ENCODE assay signal across 10 mouse cellular contexts in the genomic region with DNA sequence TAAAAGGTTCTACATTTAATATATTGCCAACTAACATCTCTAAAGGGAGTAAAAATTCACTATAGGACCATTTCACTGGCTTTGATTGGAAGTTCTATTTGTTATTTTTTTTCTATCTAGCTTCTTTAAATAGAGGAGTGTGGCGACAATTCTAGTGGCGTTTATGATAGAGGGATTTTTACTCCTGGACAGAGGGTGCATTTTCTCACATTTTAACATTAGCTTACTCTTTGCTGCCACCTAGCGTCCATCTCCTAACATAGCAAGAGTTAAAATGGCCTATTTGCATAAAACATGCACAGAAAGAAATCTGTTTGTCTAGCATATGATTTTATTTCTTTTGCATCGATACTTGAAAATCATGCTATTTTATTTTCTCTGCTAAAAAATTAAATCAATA.
DNase-seq lines count a peak whose midpoint lies in the region; ATAC-seq and TF ChIP-seq lines count a peak whose summit lies in the region.
"Had no signal": no experiment of that assay in that cellular context is flagged by ENCODE, and none has a peak within 500 bp of the region (broad histone marks: within the 10 kb centered on the region; RNA-seq: fewer than 3 reads in every experiment).

No protein-coding gene starts in this region.

- no peak overlapping the region for H3K9ac ChIP-seq in lung, embryonic 14.5 days
- no peak overlapping the region for H3K9ac ChIP-seq in stomach, postnatal 0 days (ENCODE audit: low read length)
- H3K9ac ChIP-seq: limb, embryonic 12.5 days; stomach, embryonic 15.5 days had no signal

- no peak for TF ChIP-seq EP300 in stomach, postnatal 0 days (optimal IDR thresholded peaks at IDR 0.05)

- WGBS in forebrain, embryonic 10.5 days: 13% methylated on average over 4 of the region's 4 CpGs
- whole genome bisulfite sequencing in lung, embryonic 14.5 days: 2% methylated on average over 4 of the region's 4 CpGs
- 7% methylated on average over 4 of the region's 4 CpGs for WGBS in stomach, postnatal 0 days

- peak; percentile 1 to 4 for DNase-seq in kidney, adult 8-10 months
- no peak for DNase-seq in kidney, adult 18-20 months
- DNase-seq in CD4-positive, CD25-positive, alpha-beta regulatory T cell, adult 2 months (ENCODE audit: low read depth, low spot score): peak; percentile 34
- peak; percentile 54 for DNase-seq in R1 (ENCODE audit: low read depth, low spot score)
- DNase-seq in forebrain, embryonic 10.5 days (ENCODE audit: extremely low spot score, low spot score): peak; percentile 17
- peak; percentile 82 for DNase-seq in lung, embryonic 14.5 days
- DNase-seq in stomach, postnatal 0 days (ENCODE audit: low spot score): no peak
- DNase-seq in T-cell, adult 2 months (ENCODE audit: low spot score): no peak

- H3K9me3 ChIP-seq in forebrain, embryonic 10.5 days: no peaks in the 10 kb centered on the region
- H3K9me3 ChIP-seq in lung, embryonic 14.5 days (ENCODE audit: low read depth, low read length): no peaks in the 10 kb centered on the region
- H3K9me3 ChIP-seq in stomach, postnatal 0 days (ENCODE audit: control insufficient read depth, low read length): no peaks in the 10 kb centered on the region
- H3K9me3 ChIP-seq: limb, embryonic 12.5 days; stomach, embryonic 15.5 days had no signal

- H3K4me1 ChIP-seq in forebrain, embryonic 10.5 days: no peaks in the 10 kb centered on the region
- H3K4me1 ChIP-seq in lung, embryonic 14.5 days (ENCODE audit: insufficient read depth): no peaks in the 10 kb centered on the region
- no peaks in the 10 kb centered on the region for H3K4me1 ChIP-seq in stomach, postnatal 0 days (replicated peaks; ENCODE audit: control insufficient read depth, insufficient read depth)
- H3K4me1 ChIP-seq: limb, embryonic 12.5 days; stomach, embryonic 15.5 days had no signal

- H3K27ac ChIP-seq in forebrain, embryonic 10.5 days: no peak overlapping the region
- H3K27ac ChIP-seq in lung, embryonic 14.5 days (ENCODE audit: low read depth): no peak overlapping the region
- H3K27ac ChIP-seq in stomach, postnatal 0 days (replicated peaks): no peak overlapping the region
- H3K27ac ChIP-seq: limb, embryonic 12.5 days; stomach, embryonic 15.5 days had no signal

- no peak for ATAC-seq in lung, embryonic 14.5 days (ENCODE audit: insufficient read depth)
- ATAC-seq in stomach, postnatal 0 days (ENCODE audit: low FRiP score, low TSS enrichment): no peak

- no peaks in the 10 kb centered on the region for H3K27me3 ChIP-seq in forebrain, embryonic 10.5 days (ENCODE audit: poor library complexity, severe bottlenecking)
- H3K27me3 ChIP-seq in lung, embryonic 14.5 days (ENCODE audit: insufficient read depth, low read length): no peaks in the 10 kb centered on the region
- no peaks in the 10 kb centered on the region for H3K27me3 ChIP-seq in stomach, postnatal 0 days (ENCODE audit: control insufficient read depth, insufficient read depth, low read length)
- H3K27me3 ChIP-seq: limb, embryonic 12.5 days; stomach, embryonic 15.5 days had no signal

- H3K4me2 ChIP-seq in lung, embryonic 14.5 days: no peak overlapping the region
- no peak overlapping the region for H3K4me2 ChIP-seq in stomach, postnatal 0 days (replicated peaks; ENCODE audit: low read depth)
- H3K4me2 ChIP-seq: limb, embryonic 12.5 days; stomach, embryonic 15.5 days had no signal

- no peak overlapping the region for H3K4me3 ChIP-seq in forebrain, embryonic 10.5 days
- H3K4me3 ChIP-seq in lung, embryonic 14.5 days (ENCODE audit: low read depth, low read length): no peak overlapping the region
- no peak overlapping the region for H3K4me3 ChIP-seq in stomach, postnatal 0 days (ENCODE audit: low read depth, low read length)
- H3K4me3 ChIP-seq: limb, embryonic 12.5 days; stomach, embryonic 15.5 days had no signal

- peak; percentile 81 for TF ChIP-seq CTCF in lung, embryonic 14.5 days (IDR thresholded peaks at IDR 0.05; ENCODE audit: low read depth)
- TF ChIP-seq CTCF in stomach, postnatal 0 days (IDR thresholded peaks at IDR 0.05; ENCODE audit: low read depth): peak; percentile 86

- H3K36me3 ChIP-seq in forebrain, embryonic 10.5 days (replicated peaks): no peaks in the 10 kb centered on the region
- no peaks in the 10 kb centered on the region for H3K36me3 ChIP-seq in lung, embryonic 14.5 days (ENCODE audit: insufficient read depth)
- no peaks in the 10 kb centered on the region for H3K36me3 ChIP-seq in stomach, postnatal 0 days (ENCODE audit: control insufficient read depth, insufficient read depth, low read length)
- H3K36me3 ChIP-seq: limb, embryonic 12.5 days; stomach, embryonic 15.5 days had no signal

Comparison
In these comparisons a context has a peak if more than half of its experiments do, and no peak if none do; other contexts are left out.
1. DNase-seq: peak in kidney, adult 8-10 months (2 of 2), CD4-positive, CD25-positive, alpha-beta regulatory T cell, adult 2 months (single experiment), R1 (single experiment), forebrain, embryonic 10.5 days (single experiment) and lung, embryonic 14.5 days (single experiment); none in kidney, adult 18-20 months (single experiment), stomach, postnatal 0 days (single experiment) and T-cell, adult 2 months (single experiment).